Mouse (Mus musculus): ENCODE data around the gene Gm49383. TPM values are rescaled to one million over a fixed set of nuclear protein-coding genes. Genes with fewer than 3 reads are reported as not detected.

Gm49383 gene
- 62.2 and 67.8 TPM in 2 replicates for polyA plus RNA-seq (2016; fragmentation: Nextera tagmentation; extraction: Ambion mirVana)

GRCm38 (mm10) chr12:69196444-69197377 lies at the start of gene Gm49383:
Gene Gm49383, minus strand, starts transcription at chr12:69197104.
- no peaks in the 10 kb centered on the region for H3K27me3 ChIP-seq (ENCODE audit: poor library complexity, severe bottlenecking)
- DNase-seq (ENCODE audit: extremely low spot score, low spot score), result peak; percentile 77
- H3K4me1 ChIP-seq, result peaks cover 37% of the 10 kb centered on the region
- no peaks in the 10 kb centered on the region for H3K9me3 ChIP-seq
- peak within 1 kb of the TSS; percentile 83 for H3K4me3 ChIP-seq
- under 1% methylated on average over 75 of the region's 75 CpGs for WGBS
- peaks cover 50% of the 10 kb centered on the region for H3K36me3 ChIP-seq (replicated peaks)
- peak within 1 kb of the TSS; percentile 94 for H3K27ac ChIP-seq

- peaks cover 14% of the 10 kb centered on the region for H3K4me1 ChIP-seq
- no peaks in the 10 kb centered on the region for H3K9me3 ChIP-seq
- no peaks in the 10 kb centered on the region for H3K36me3 ChIP-seq (replicated peaks)
- peak; percentile 76 for DNase-seq (ENCODE audit: extremely low spot score, low spot score)
- H3K4me3 ChIP-seq, result peak overlapping the region; percentile 84
- H3K27ac ChIP-seq, result peak overlapping the region; percentile 92
- no peaks in the 10 kb centered on the region for H3K27me3 ChIP-seq (ENCODE audit: poor library complexity, severe bottlenecking)
- under 1% methylated on average over 64 of the region's 64 CpGs for WGBS
Observed at GRCm38 (mm10) chr12:69241771-69242431, 45.0 kb upstream of the Gm49383 start.

- Histone ChIP-seq H3K27ac (peak overlapping the region; percentile 92), H3K4me1 (peaks cover 14% of the 10 kb centered on the region)
Observed at GRCm38 (mm10) chr12:69241405-69241770, 44.5 kb upstream of the Gm49383 start.

GRCm38 (mm10) chr12:69240876-69241275 lies 44.0 kb upstream of the Gm49383 start, which contains the start of gene Klhdc1:
Gene Klhdc1, plus strand, starts transcription at chr12:69241176.
- H3K9me3 ChIP-seq, result no peaks in the 10 kb centered on the region
- peaks cover 14% of the 10 kb centered on the region for H3K4me1 ChIP-seq
- no peaks in the 10 kb centered on the region for H3K36me3 ChIP-seq (replicated peaks)
- H3K27ac ChIP-seq, result peak within 1 kb of the TSS; percentile 92
- DNase-seq (ENCODE audit: extremely low spot score, low spot score), result no peak
- H3K4me3 ChIP-seq, result peak within 1 kb of the TSS; percentile 84
- 71% methylated on average over 6 of the region's 6 CpGs for WGBS
- no peaks in the 10 kb centered on the region for H3K27me3 ChIP-seq (ENCODE audit: poor library complexity, severe bottlenecking)

More at GRCm38 (mm10) chr12:69241405-69241770, 44.5 kb upstream of the Gm49383 start:
- no peak for DNase-seq (ENCODE audit: extremely low spot score, low spot score)
- WGBS, result 0% methylated on average over 3 of the region's 3 CpGs
- H3K27me3 ChIP-seq (ENCODE audit: poor library complexity, severe bottlenecking), result no peaks in the 10 kb centered on the region
- H3K9me3 ChIP-seq, result no peaks in the 10 kb centered on the region
- H3K36me3 ChIP-seq (replicated peaks), result no peaks in the 10 kb centered on the region
- peak overlapping the region; percentile 84 for H3K4me3 ChIP-seq

- no peak for DNase-seq (ENCODE audit: extremely low spot score, low spot score)
- WGBS, result 55% methylated on average over 3 of the region's 3 CpGs
- no peak overlapping the region for H3K4me3 ChIP-seq
- no peak overlapping the region for H3K27ac ChIP-seq
- no peaks in the 10 kb centered on the region for H3K27me3 ChIP-seq (ENCODE audit: poor library complexity, severe bottlenecking)
- no peaks in the 10 kb centered on the region for H3K36me3 ChIP-seq (replicated peaks)
- H3K9me3 ChIP-seq, result no peaks in the 10 kb centered on the region
- peaks cover 14% of the 10 kb centered on the region for H3K4me1 ChIP-seq
Observed at GRCm38 (mm10) chr12:69238284-69238683, 41.4 kb upstream of the Gm49383 start.

- Histone ChIP-seq H3K9me3 (no peaks in the 10 kb centered on the region), H3K4me3 (no peak overlapping the region), H3K4me1 (peaks cover 3% of the 10 kb centered on the region), H3K27ac (no peak overlapping the region), H3K27me3 (ENCODE audit: poor library complexity, severe bottlenecking) (no peaks in the 10 kb centered on the region), H3K36me3 (replicated peaks) (no peaks in the 10 kb centered on the region)
- DNase-seq (ENCODE audit: extremely low spot score, low spot score), result no peak
- WGBS, result 91% methylated on average over 6 of the region's 6 CpGs
Observed at GRCm38 (mm10) chr12:69235782-69236181, 38.9 kb upstream of the Gm49383 start.

- Histone ChIP-seq H3K27ac (no peak overlapping the region), H3K36me3 (replicated peaks) (peaks cover 21% of the 10 kb centered on the region), H3K4me3 (no peak overlapping the region), H3K9me3 (no peaks in the 10 kb centered on the region), H3K4me1 (peaks cover 13% of the 10 kb centered on the region), H3K27me3 (ENCODE audit: poor library complexity, severe bottlenecking) (no peaks in the 10 kb centered on the region)
- no peak for DNase-seq (ENCODE audit: extremely low spot score, low spot score)
- WGBS, result 68% methylated on average over 2 of the region's 2 CpGs
Observed at GRCm38 (mm10) chr12:69229251-69229650, 32.3 kb upstream of the Gm49383 start.

GRCm38 (mm10) chr12:69227776-69228466 lies 31.0 kb upstream of the Gm49383 start, which contains the start of gene Pole2:
Gene Pole2, minus strand, starts transcription at chr12:69228195.
- Histone ChIP-seq H3K27me3 (ENCODE audit: poor library complexity, severe bottlenecking) (no peaks in the 10 kb centered on the region), H3K4me1 (peaks cover 13% of the 10 kb centered on the region), H3K4me3 (peak within 1 kb of the TSS; percentile 77), H3K27ac (peak within 1 kb of the TSS; percentile 96), H3K36me3 (replicated peaks) (peaks cover 34% of the 10 kb centered on the region), H3K9me3 (no peaks in the 10 kb centered on the region)
- peak; percentile 89 for DNase-seq (ENCODE audit: extremely low spot score, low spot score)
- WGBS, result under 1% methylated on average over 37 of the region's 37 CpGs

GRCm38 (mm10) chr12:69220613-69221277 lies 23.8 kb upstream of the Gm49383 start:
- Histone ChIP-seq H3K4me1 (no peaks in the 10 kb centered on the region), H3K36me3 (replicated peaks) (peaks cover 99% of the 10 kb centered on the region), H3K27ac (no peak overlapping the region), H3K27me3 (ENCODE audit: poor library complexity, severe bottlenecking) (no peaks in the 10 kb centered on the region), H3K9me3 (no peaks in the 10 kb centered on the region), H3K4me3 (no peak overlapping the region)
- DNase-seq (ENCODE audit: extremely low spot score, low spot score), result no peak
- 88% methylated on average over 19 of the region's 19 CpGs for WGBS

- 96% methylated on average over 7 of the region's 7 CpGs for WGBS
- H3K36me3 ChIP-seq (replicated peaks), result peaks cover 99% of the 10 kb centered on the region
- H3K27ac ChIP-seq, result no peak overlapping the region
Observed at GRCm38 (mm10) chr12:69216587-69216986, 19.7 kb upstream of the Gm49383 start.

GRCm38 (mm10) chr12:69215000-69215785 lies 18.3 kb upstream of the Gm49383 start:
- 92% methylated on average over 3 of the region's 3 CpGs for WGBS
- Histone ChIP-seq H3K9me3 (no peaks in the 10 kb centered on the region), H3K36me3 (replicated peaks) (peaks cover 99% of the 10 kb centered on the region), H3K4me1 (no peaks in the 10 kb centered on the region), H3K4me3 (no peak overlapping the region), H3K27me3 (ENCODE audit: poor library complexity, severe bottlenecking) (no peaks in the 10 kb centered on the region), H3K27ac (no peak overlapping the region)
- DNase-seq (ENCODE audit: extremely low spot score, low spot score), result no peak

More at GRCm38 (mm10) chr12:69216587-69216986, 19.7 kb upstream of the Gm49383 start:
- DNase-seq (ENCODE audit: extremely low spot score, low spot score), result no peak
- H3K4me1 ChIP-seq, result no peaks in the 10 kb centered on the region
- H3K27me3 ChIP-seq (ENCODE audit: poor library complexity, severe bottlenecking), result no peaks in the 10 kb centered on the region
- no peak overlapping the region for H3K4me3 ChIP-seq
- H3K9me3 ChIP-seq, result no peaks in the 10 kb centered on the region
